Mouse (Mus musculus): Measurements from ENCODE around the gene Lypd4. TPM values are rescaled to one million over a fixed set of nuclear protein-coding genes. Genes with fewer than 3 reads are reported as not detected.

The Lypd4 gene
- polyA plus RNA-seq, 1 experiment from 2014 or later: not detected

- Histone ChIP-seq H3K36me3 (ENCODE audit: control insufficient read depth, insufficient read depth, low read length) (no peaks in the 10 kb centered on the region), H3K9ac (replicated peaks; ENCODE audit: low read depth, low read length) (no peak within 1 kb of the TSS), H3K27ac (ENCODE audit: low read length) (no peak within 1 kb of the TSS), H3K4me3 (ENCODE audit: low read depth, low read length) (no peak within 1 kb of the TSS), H3K4me2 (replicated peaks; ENCODE audit: low read depth, low read length) (no peak within 1 kb of the TSS), H3K27me3 (ENCODE audit: control insufficient read depth, insufficient read depth, low read length) (no peaks in the 10 kb centered on the region), H3K4me1 (ENCODE audit: control insufficient read depth, insufficient read depth, low read length) (no peaks in the 10 kb centered on the region), H3K9me3 (ENCODE audit: control insufficient read depth, low read depth, low read length) (no peaks in the 10 kb centered on the region)
- ATAC-seq (ENCODE audit: insufficient number of reproducible peaks, insufficient read depth, low FRiP score, low read depth): no peak
- WGBS: 85% methylated on average over 7 of the region's 7 CpGs
These were observed 7.8 kb downstream of the Lypd4 start, which contains the start of gene Gm9844 for GRCm38 (mm10) chr7:24861913-24862312. Gene Gm9844 (plus strand): TSS chr7:24862213.

GRCm38 (mm10) chr7:24859234-24859633 lies 10.5 kb downstream of the Lypd4 start:
- Histone ChIP-seq H3K27ac (ENCODE audit: low read length) (no peak overlapping the region), H3K4me1 (ENCODE audit: control insufficient read depth, insufficient read depth, low read length) (no peaks in the 10 kb centered on the region), H3K4me3 (ENCODE audit: low read depth, low read length) (no peak overlapping the region), H3K36me3 (ENCODE audit: control insufficient read depth, insufficient read depth, low read length) (no peaks in the 10 kb centered on the region), H3K4me2 (replicated peaks; ENCODE audit: low read depth, low read length) (no peak overlapping the region), H3K9me3 (ENCODE audit: control insufficient read depth, low read depth, low read length) (no peaks in the 10 kb centered on the region), H3K27me3 (ENCODE audit: control insufficient read depth, insufficient read depth, low read length) (no peaks in the 10 kb centered on the region), H3K9ac (replicated peaks; ENCODE audit: low read depth, low read length) (no peak overlapping the region)
- WGBS: 75% methylated on average over 5 of the region's 5 CpGs
- peak; percentile 77; the same call in 1 of the 2 replicates for ATAC-seq (ENCODE audit: insufficient number of reproducible peaks, insufficient read depth, low FRiP score, low read depth)

DNA sequence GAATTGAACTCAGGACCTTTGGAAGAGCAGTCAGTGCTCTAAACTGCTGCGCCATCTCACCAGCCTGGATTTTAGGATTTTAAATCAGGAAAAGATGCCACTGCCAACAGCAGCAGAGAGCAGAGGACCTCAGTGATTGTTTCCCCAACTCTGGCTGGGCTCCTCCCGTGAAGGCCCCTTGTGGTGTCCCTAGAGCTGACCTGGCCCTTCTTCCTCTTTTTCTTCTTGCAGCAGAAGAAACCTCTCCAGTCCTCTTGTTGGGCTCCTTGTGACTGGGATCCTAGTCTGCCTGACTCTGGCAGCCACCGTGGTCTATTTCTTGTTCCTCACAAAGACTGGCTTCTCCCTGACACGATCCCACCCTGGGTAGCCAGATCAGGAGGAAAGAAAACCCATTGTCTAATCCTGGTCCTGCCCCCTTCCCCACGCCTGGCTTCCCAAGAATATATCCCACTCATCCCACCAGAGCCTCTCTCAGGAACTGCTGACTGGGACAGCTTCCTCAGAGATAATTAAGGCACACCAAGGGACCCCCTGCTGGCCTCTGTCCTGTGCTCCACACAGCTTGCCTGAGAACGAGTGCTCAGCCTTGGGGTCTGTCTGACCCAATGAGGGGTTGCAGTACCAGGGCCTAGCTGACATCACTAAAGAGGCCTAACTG lies 13.2 kb downstream of the Lypd4 start:
- Histone ChIP-seq H3K27me3 (ENCODE audit: control insufficient read depth, insufficient read depth, low read length) (no peaks in the 10 kb centered on the region), H3K4me1 (ENCODE audit: control insufficient read depth, insufficient read depth, low read length) (no peaks in the 10 kb centered on the region), H3K9me3 (ENCODE audit: control insufficient read depth, low read depth, low read length) (no peaks in the 10 kb centered on the region), H3K9ac (replicated peaks; ENCODE audit: low read depth, low read length) (no peak overlapping the region), H3K27ac (ENCODE audit: low read length) (no peak overlapping the region), H3K4me3 (ENCODE audit: low read depth, low read length) (no peak overlapping the region), H3K4me2 (replicated peaks; ENCODE audit: low read depth, low read length) (no peak overlapping the region), H3K36me3 (ENCODE audit: control insufficient read depth, insufficient read depth, low read length) (no peaks in the 10 kb centered on the region)
- WGBS: 56% methylated on average over 6 of the region's 6 CpGs
- ATAC-seq (ENCODE audit: insufficient number of reproducible peaks, insufficient read depth, low FRiP score, low read depth): no peak

DNA sequence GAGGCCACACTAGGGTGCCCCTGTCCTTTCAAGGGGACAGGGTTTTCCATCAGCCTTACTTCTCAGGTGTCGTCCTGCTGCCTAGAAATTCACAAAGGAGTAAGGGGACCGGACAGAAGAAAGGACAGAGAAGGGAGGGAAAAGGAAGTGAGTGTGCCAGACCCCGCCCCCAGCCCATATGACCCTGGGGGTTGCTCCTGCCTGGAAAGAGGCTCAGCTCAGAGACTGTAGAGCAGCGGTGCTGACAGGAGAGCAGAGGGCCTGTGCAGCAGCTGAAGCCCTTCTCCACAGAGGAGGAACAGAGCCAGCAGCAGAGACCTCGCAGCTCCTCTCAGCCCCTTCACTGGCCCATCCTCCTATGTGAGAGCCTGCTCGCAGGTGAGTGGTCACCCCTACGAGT lies 16.0 kb downstream of the Lypd4 start:
- 29% methylated on average over 7 of the region's 7 CpGs for WGBS
- Histone ChIP-seq H3K4me1 (ENCODE audit: control insufficient read depth, insufficient read depth, low read length) (no peaks in the 10 kb centered on the region), H3K4me2 (replicated peaks; ENCODE audit: low read depth, low read length) (no peak overlapping the region), H3K36me3 (ENCODE audit: control insufficient read depth, insufficient read depth, low read length) (no peaks in the 10 kb centered on the region), H3K4me3 (ENCODE audit: low read depth, low read length) (no peak overlapping the region), H3K9me3 (ENCODE audit: control insufficient read depth, low read depth, low read length) (no peaks in the 10 kb centered on the region), H3K9ac (replicated peaks; ENCODE audit: low read depth, low read length) (no peak overlapping the region), H3K27ac (ENCODE audit: low read length) (no peak overlapping the region), H3K27me3 (ENCODE audit: control insufficient read depth, insufficient read depth, low read length) (no peaks in the 10 kb centered on the region)
- ATAC-seq (ENCODE audit: insufficient number of reproducible peaks, insufficient read depth, low FRiP score, low read depth): no peak

- Histone ChIP-seq H3K4me3 (ENCODE audit: low read depth, low read length) (no peak overlapping the region), H3K27ac (ENCODE audit: low read length) (no peak overlapping the region), H3K9me3 (ENCODE audit: control insufficient read depth, low read depth, low read length) (no peaks in the 10 kb centered on the region), H3K27me3 (ENCODE audit: control insufficient read depth, insufficient read depth, low read length) (no peaks in the 10 kb centered on the region), H3K9ac (replicated peaks; ENCODE audit: low read depth, low read length) (no peak overlapping the region), H3K4me1 (ENCODE audit: control insufficient read depth, insufficient read depth, low read length) (no peaks in the 10 kb centered on the region), H3K36me3 (ENCODE audit: control insufficient read depth, insufficient read depth, low read length) (no peaks in the 10 kb centered on the region), H3K4me2 (replicated peaks; ENCODE audit: low read depth, low read length) (no peak overlapping the region)
- no peak for ATAC-seq (ENCODE audit: insufficient number of reproducible peaks, insufficient read depth, low FRiP score, low read depth)
These were observed 16.5 kb downstream of the Lypd4 start for GRCm38 (mm10) chr7:24853233-24853563.

- no peak overlapping the region for H3K4me2 ChIP-seq (replicated peaks; ENCODE audit: low read depth, low read length)
- no peak overlapping the region for H3K27ac ChIP-seq (ENCODE audit: low read length)
- H3K4me3 ChIP-seq (ENCODE audit: low read depth, low read length): no peak overlapping the region
- H3K36me3 ChIP-seq (ENCODE audit: control insufficient read depth, insufficient read depth, low read length): no peaks in the 10 kb centered on the region
- no peak overlapping the region for H3K9ac ChIP-seq (replicated peaks; ENCODE audit: low read depth, low read length)
- H3K4me1 ChIP-seq (ENCODE audit: control insufficient read depth, insufficient read depth, low read length): no peaks in the 10 kb centered on the region
- WGBS: 67% methylated on average over 8 of the region's 8 CpGs
- peak; percentile 57; the same call in 1 of the 2 replicates for ATAC-seq (ENCODE audit: insufficient number of reproducible peaks, insufficient read depth, low FRiP score, low read depth)
- H3K9me3 ChIP-seq (ENCODE audit: control insufficient read depth, low read depth, low read length): no peaks in the 10 kb centered on the region
- H3K27me3 ChIP-seq (ENCODE audit: control insufficient read depth, insufficient read depth, low read length): no peaks in the 10 kb centered on the region
These were observed 17.0 kb downstream of the Lypd4 start for GRCm38 (mm10) chr7:24852557-24853232.

- H3K27ac ChIP-seq (ENCODE audit: low read length): no peak overlapping the region
- H3K9ac ChIP-seq (replicated peaks; ENCODE audit: low read depth, low read length): no peak overlapping the region
- H3K9me3 ChIP-seq (ENCODE audit: control insufficient read depth, low read depth, low read length): no peaks in the 10 kb centered on the region
- no peak overlapping the region for H3K4me3 ChIP-seq (ENCODE audit: low read depth, low read length)
- 70% methylated on average over 5 of the region's 5 CpGs for WGBS
- H3K36me3 ChIP-seq (ENCODE audit: control insufficient read depth, insufficient read depth, low read length): no peaks in the 10 kb centered on the region
- H3K4me1 ChIP-seq (ENCODE audit: control insufficient read depth, insufficient read depth, low read length): no peaks in the 10 kb centered on the region
- H3K4me2 ChIP-seq (replicated peaks; ENCODE audit: low read depth, low read length): no peak overlapping the region
- no peak for ATAC-seq (ENCODE audit: insufficient number of reproducible peaks, insufficient read depth, low FRiP score, low read depth)
- no peaks in the 10 kb centered on the region for H3K27me3 ChIP-seq (ENCODE audit: control insufficient read depth, insufficient read depth, low read length)
These were observed 18.0 kb downstream of the Lypd4 start for GRCm38 (mm10) chr7:24851596-24852325.

DNA sequence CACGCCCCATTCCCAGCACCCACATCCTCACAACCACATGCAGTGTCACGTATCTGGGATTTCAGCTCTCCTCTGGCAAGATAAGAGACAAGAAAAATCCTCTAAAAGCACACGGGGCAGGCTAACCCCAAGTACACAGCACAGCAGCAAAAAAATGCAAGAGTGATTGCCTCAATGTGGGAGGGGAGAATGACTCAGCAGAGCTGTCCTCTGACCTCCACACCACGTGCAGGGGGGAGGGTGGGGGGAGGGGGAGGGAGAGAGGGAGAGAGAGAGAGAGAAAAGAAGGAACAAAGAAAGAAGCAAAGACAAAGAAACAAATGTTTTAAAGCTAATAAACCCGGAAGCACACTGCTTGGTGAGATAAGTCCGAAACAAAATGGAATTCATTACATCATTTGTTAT lies 18.8 kb downstream of the Lypd4 start:
- H3K4me1 ChIP-seq (ENCODE audit: control insufficient read depth, insufficient read depth, low read length): no peaks in the 10 kb centered on the region
- peak; percentile 42; the same call in 1 of the 2 replicates for ATAC-seq (ENCODE audit: insufficient number of reproducible peaks, insufficient read depth, low FRiP score, low read depth)
- no peaks in the 10 kb centered on the region for H3K9me3 ChIP-seq (ENCODE audit: control insufficient read depth, low read depth, low read length)
- H3K27ac ChIP-seq (ENCODE audit: low read length): no peak overlapping the region; the same call in 1 of the 2 replicates
- H3K27me3 ChIP-seq (ENCODE audit: control insufficient read depth, insufficient read depth, low read length): no peaks in the 10 kb centered on the region
- H3K4me2 ChIP-seq (replicated peaks; ENCODE audit: low read depth, low read length): no peak overlapping the region
- no peak overlapping the region for H3K4me3 ChIP-seq (ENCODE audit: low read depth, low read length)
- H3K36me3 ChIP-seq (ENCODE audit: control insufficient read depth, insufficient read depth, low read length): no peaks in the 10 kb centered on the region
- 24% methylated on average over 6 of the region's 6 CpGs for WGBS
- H3K9ac ChIP-seq (replicated peaks; ENCODE audit: low read depth, low read length): no peak overlapping the region
